Mouse (Mus musculus): ENCODE results near the gene Acap2.

Gene Acap2

GRCm38 (mm10) chr16:31171418-31171817 lies 29.6 kb downstream of the Acap2 start:
- no peak for DNase-seq (ENCODE audit: extremely low read depth, insufficient read length, low spot score)

DNA sequence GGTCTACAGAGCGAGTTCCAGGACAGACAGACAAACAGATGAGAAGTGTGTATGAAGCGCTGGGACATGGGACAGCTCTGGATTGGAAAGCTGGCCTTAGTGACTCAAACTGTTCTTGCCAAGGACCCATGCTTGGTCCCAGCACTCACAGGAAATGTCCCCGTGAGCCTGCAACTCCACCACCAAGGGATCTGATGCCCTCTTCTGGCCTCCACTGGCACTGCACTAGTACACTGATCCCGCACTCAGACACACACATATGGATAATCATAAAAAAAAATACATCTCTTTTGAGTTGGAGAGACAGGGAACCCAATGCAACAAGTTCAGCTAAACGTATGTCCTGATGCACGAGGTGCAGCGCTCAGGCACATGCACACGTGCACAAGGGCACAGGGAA lies 30.7 kb downstream of the Acap2 start:
- DNase-seq (ENCODE audit: extremely low read depth, insufficient read length, low spot score) = no peak

GRCm38 (mm10) chr16:31169596-31169995 lies 31.4 kb downstream of the Acap2 start:
- DNase-seq (ENCODE audit: extremely low read depth, insufficient read length, low spot score) = no peak

GRCm38 (mm10) chr16:31167934-31168333 lies 33.1 kb downstream of the Acap2 start:
- DNase-seq (ENCODE audit: extremely low read depth, insufficient read length, low spot score) = no peak

- no peak for DNase-seq (ENCODE audit: extremely low read depth, insufficient read length, low spot score)
These were observed 33.8 kb downstream of the Acap2 start for GRCm38 (mm10) chr16:31167017-31167887.

DNA sequence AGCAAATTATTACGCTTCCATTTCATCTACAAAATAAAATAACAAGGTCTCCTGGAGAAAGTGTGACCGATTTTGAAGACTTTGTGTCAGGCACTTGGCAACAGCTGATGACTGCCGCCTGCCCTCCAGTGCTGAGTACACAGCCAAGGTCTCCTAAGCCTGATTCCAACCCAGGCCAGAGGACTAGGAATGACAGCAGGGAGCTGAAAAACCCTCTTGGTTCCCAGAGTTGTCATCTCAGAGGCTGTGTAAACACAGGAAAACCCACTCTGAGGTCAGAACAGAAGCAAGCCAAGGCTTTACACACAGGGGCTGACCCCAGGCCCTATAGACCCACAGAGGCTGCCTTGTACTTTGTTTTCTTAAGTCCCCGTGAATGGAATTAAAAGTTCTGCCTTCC lies 35.1 kb downstream of the Acap2 start:
- DNase-seq (ENCODE audit: extremely low read depth, insufficient read length, low spot score) = no peak

- DNase-seq (ENCODE audit: extremely low read depth, insufficient read length, low spot score) = no peak
These were observed 35.6 kb downstream of the Acap2 start for GRCm38 (mm10) chr16:31165467-31165866.

- no peak for DNase-seq (ENCODE audit: extremely low read depth, insufficient read length, low spot score)
These were observed 36.9 kb downstream of the Acap2 start for GRCm38 (mm10) chr16:31164125-31164524.

DNA sequence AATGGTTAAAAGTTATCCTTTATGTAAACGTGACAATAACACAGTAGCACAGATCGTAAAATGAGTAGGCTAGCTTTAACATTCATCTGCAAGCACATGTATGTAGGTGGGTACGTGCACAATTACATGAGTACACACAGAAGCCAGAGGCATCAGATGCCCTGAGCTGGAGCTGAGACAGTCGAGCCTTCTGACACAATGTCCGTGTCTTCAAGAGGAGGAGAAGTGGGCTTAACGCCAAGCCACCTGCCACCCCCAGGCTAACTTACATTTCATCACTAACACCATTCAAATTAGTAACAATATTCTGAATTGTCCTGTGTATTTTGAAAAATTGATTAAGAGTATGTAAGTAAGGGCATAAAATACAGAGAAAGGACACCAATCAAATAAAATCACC lies 40.6 kb downstream of the Acap2 start:
- DNase-seq (ENCODE audit: extremely low read depth, insufficient read length, low spot score) = no peak

- DNase-seq (ENCODE audit: extremely low read depth, insufficient read length, low spot score) = no peak
These were observed 41.6 kb downstream of the Acap2 start for GRCm38 (mm10) chr16:31159491-31159890.

DNA sequence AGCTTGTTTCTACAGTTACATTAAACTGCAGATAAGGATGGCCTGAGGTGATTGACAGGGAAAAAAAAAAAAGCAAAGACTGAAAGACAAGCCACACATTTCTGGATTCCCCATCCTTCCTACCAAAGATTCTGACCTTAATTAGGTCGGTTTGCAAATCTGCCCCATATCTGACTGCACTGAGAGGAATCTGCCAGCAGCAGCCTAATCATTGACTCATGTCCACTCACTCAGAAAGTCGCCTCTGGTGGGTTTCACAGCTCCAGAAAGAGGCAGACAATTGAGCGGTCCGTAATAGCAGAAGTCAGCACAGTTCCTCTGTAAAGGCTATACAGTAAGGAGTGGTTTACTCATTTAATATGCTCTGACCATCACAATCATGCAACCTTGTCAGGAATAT lies 51.2 kb downstream of the Acap2 start:
- DNase-seq (ENCODE audit: extremely low read depth, insufficient read length, low spot score) = no peak

DNA sequence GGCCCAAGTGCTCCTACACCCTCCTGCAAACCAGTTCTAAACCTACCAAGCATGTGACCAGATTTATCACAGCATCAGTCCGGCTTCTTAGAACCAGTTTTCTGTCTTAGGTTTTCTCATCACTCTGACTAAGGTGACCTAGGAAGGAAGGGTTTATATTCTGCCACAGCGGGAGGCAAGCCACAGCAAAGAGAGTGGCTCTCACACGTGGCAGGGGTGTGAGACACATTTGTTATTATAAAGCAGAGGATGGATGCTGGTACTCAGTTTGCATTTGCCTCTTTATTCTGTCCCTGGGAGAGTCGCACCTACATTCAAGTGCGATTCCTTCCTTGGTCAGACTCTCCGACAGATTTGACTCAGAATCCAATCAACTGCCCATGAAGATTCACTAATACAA lies 52.2 kb downstream of the Acap2 start:
- no peak for DNase-seq (ENCODE audit: extremely low read depth, insufficient read length, low spot score)

DNA sequence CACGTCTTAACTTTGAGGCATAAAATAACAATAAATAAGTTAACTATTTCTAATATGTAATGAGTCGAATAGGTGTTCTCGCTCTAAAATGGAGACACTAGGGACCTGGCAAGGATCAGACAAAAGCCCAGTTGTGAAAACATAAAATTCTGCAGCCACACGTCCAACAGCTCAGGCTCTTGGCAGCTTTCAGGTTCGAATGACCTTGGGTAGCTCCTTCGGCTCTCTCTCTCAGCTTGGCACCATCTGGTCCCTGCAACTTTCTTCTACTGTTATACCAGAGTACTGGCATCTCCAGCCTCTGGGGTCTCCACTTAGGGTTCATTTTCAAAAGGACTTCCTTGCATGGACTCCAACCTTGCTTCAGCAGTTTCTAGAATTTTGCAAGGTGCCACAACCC lies 53.3 kb downstream of the Acap2 start:
- DNase-seq (ENCODE audit: extremely low read depth, insufficient read length, low spot score) = no peak

DNA sequence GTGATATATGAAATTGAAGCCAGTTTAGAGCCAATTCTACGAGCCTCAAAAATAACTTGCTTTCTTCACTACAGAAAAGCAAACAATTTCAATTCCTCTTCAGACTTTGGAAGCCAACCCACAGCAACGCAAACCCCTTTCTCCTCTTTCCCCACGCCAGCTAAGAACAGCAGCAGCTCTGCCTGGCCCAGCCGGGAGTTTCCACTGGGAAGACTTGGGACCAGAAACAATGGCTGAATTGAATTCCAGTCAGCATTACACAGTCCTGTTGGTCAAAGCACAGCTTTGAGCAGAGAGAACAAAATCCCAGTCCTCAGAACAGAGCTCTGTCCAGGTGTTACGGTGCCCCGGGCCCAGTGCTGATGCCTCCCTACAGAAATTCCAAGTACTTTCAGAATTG lies 59.1 kb downstream of the Acap2 start:
- DNase-seq (ENCODE audit: extremely low read depth, insufficient read length, low spot score) = no peak

GRCm38 (mm10) chr16:31136616-31137253 lies 64.3 kb downstream of the Acap2 start:
- DNase-seq (ENCODE audit: extremely low read depth, insufficient read length, low spot score) = no peak

- DNase-seq (ENCODE audit: extremely low read depth, insufficient read length, low spot score) = no peak
These were observed 65.5 kb downstream of the Acap2 start for GRCm38 (mm10) chr16:31135519-31135918.

DNA sequence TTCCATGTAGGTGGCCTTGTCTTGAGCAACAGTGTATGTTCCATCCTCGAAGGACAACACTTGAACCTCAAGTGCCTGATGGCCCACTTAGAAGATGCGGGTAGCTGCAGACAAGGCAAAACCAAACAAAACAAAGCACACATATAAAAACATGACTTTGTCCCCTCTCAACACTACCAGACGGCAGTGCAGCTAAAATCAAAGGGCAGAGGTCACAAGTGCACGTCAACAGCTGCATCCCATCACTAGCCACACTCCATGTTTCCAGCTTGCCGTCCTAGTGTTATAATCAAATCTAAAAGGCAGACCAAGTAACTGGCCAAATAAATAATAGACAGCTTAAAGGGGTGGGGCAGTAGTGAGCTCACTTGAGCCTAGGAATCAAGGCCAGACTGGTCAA lies 69.5 kb downstream of the Acap2 start:
- DNase-seq (ENCODE audit: extremely low read depth, insufficient read length, low spot score) = no peak

DNA sequence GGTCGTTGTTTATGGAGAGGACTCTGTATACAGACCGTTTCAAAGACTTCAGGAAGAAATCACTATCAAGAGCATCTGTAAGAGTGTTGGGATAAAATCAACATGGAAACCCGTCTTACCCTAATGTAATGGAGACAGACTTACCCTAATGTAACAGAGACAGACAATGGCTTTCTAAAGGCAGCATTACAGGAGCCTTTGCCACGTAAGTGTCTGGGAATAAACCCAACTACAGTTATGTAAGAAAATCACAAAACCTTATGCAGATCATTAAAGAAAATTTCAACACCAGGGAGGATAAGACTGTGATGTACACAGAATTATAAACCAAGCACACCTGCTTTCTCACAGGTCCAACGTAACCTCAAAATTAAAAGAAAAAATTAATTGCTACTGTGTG lies 72.9 kb downstream of the Acap2 start:
- DNase-seq (ENCODE audit: extremely low read depth, insufficient read length, low spot score) = no peak

DNA sequence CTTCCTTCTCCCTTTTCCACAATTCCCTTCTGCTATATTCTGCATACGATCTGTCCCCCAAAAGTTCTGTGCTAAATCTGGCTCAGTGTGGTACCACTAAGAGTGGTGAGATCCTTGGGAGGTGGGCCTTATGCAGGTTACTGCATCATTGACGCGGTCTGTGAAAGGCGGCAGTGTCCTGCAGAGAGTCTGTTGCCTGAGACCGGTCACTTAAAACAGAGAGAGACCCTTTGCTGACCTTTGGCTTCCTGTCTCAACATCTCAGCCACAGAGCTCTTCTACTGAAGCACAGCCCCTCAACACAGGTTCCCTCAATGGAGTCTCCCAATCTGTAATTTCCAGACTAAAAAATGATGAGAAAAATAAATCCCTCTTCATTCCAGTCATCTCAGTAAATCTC lies 76.1 kb downstream of the Acap2 start:
- DNase-seq (ENCODE audit: extremely low read depth, insufficient read length, low spot score) = no peak

DNA sequence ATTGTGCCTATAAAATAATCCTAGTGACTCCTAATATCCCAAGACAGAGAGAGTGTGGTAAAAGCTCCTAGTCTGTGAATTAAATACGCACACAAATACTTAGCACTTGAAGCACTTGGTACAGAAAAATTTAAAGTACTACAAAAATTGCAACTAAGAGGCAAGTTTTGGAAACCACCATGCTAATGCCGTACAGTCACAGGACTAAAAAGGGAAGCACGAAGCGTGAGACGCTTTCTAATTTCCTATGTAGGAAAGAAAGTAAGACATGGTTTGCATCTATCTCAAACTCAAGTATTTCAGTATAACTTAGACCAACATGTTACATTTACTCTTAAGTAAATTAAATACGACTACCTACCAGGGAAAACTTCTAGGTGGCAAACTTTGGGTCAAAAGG lies 79.4 kb downstream of the Acap2 start:
- DNase-seq (ENCODE audit: extremely low read depth, insufficient read length, low spot score) = no peak

DNA sequence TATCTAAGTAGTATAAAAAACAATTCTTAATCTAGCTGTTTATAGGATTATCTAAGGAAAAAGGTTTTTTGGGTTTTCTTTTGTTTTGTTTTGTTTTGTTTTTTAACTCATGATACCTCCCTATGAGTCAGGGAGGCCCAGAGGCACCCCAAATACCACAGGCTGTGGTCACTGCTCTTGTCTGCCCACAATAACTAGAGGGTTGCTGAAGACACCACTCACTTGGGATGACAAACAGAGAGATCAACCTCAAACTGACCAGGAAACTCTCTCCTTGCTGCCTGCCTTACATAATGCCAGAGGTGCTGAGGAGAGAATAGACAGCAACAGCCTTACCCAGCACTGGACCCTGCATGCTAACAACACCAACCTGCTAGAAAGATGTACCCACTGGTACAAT lies 87.4 kb downstream of the Acap2 start:
- no peak for DNase-seq (ENCODE audit: extremely low read depth, insufficient read length, low spot score)

- no peak for DNase-seq (ENCODE audit: extremely low read depth, insufficient read length, low spot score)
These were observed 99.7 kb downstream of the Acap2 start for GRCm38 (mm10) chr16:31101352-31101751.
